Mouse (Mus musculus): ENCODE data around the gene Gpr157. TPM values are rescaled to one million over a fixed set of nuclear protein-coding genes. Genes with fewer than 3 reads are reported as not detected.

Gene Gpr157
- total and polyA plus RNA-seq, 3 experiments = 0.19 to 0.88 TPM; not detected in 1

- Histone ChIP-seq H3K27ac (ENCODE audit: control insufficient read depth, low read depth, low read length) (no peak overlapping the region), H3K9ac (ENCODE audit: control insufficient read depth, low read depth, low read length, poor library complexity, severe bottlenecking) (no peak overlapping the region), H3K36me3 (ENCODE audit: control insufficient read depth in 1 of 2, insufficient read depth in 2 of 2, low read length in 2 of 2) (no peaks in the 10 kb centered on the region), H3K9me3 (replicated peaks; ENCODE audit: insufficient read depth, low read length) (no peaks in the 10 kb centered on the region), H3K4me3 (ENCODE audit: control insufficient read depth in 1 of 2, insufficient read depth in 1 of 2, low read depth in 2 of 2, low read length in 2 of 2) (no peak overlapping the region), H3K4me1 (ENCODE audit: control insufficient read depth in 1 of 2, insufficient read depth in 2 of 2, low read length in 2 of 2) (no peaks in the 10 kb centered on the region), H3K27me3 (ENCODE audit: control insufficient read depth in 1 of 2, insufficient read depth in 2 of 2, low read length in 2 of 2) (peaks cover 4% of the 10 kb centered on the region in 2 experiments; a peak in 2 of 4 replicates), H3K79me2 (ENCODE audit: control insufficient read depth, insufficient read depth, low read length, poor library complexity) (no peaks in the 10 kb centered on the region)
- TF ChIP-seq CTCF (IDR thresholded peaks at IDR 0.05 in 2 of 3, conservative IDR thresholded peaks at IDR 0.05 in 1 of 3; ENCODE audit: control insufficient read depth in 1 of 3, insufficient read depth in 1 of 3, low read depth in 2 of 3, low read length in 3 of 3, poor library complexity in 1 of 3, severe bottlenecking in 1 of 3) (no peak), MYB (IDR thresholded peaks at IDR 0.05; ENCODE audit: low read depth, low read length) (no peak), RAD21 (IDR thresholded peaks at IDR 0.05; ENCODE audit: low read depth, low read length) (no peak), ZNF384 (IDR thresholded peaks at IDR 0.05; ENCODE audit: low read depth, low read length) (no peak), SIN3A (IDR thresholded peaks at IDR 0.05; ENCODE audit: low read length) (no peak), RCOR1 (IDR thresholded peaks at IDR 0.05; ENCODE audit: low read depth, low read length) (no peak), ZC3H11A (IDR thresholded peaks at IDR 0.05; ENCODE audit: low read depth, low read length) (no peak), MAFK (IDR thresholded peaks at IDR 0.05; ENCODE audit: borderline replicate concordance, low read depth, low read length) (no peak), NRF1 (IDR thresholded peaks at IDR 0.05; ENCODE audit: insufficient read depth, low read depth, low read length, poor library complexity, severe bottlenecking) (no peak)
- no peak for DNase-seq (ENCODE audit: low read depth, low spot score)
Observed at GRCm38 (mm10) chr4:150060469-150061170, 26.5 kb upstream of the Gpr157 start.

DNA sequence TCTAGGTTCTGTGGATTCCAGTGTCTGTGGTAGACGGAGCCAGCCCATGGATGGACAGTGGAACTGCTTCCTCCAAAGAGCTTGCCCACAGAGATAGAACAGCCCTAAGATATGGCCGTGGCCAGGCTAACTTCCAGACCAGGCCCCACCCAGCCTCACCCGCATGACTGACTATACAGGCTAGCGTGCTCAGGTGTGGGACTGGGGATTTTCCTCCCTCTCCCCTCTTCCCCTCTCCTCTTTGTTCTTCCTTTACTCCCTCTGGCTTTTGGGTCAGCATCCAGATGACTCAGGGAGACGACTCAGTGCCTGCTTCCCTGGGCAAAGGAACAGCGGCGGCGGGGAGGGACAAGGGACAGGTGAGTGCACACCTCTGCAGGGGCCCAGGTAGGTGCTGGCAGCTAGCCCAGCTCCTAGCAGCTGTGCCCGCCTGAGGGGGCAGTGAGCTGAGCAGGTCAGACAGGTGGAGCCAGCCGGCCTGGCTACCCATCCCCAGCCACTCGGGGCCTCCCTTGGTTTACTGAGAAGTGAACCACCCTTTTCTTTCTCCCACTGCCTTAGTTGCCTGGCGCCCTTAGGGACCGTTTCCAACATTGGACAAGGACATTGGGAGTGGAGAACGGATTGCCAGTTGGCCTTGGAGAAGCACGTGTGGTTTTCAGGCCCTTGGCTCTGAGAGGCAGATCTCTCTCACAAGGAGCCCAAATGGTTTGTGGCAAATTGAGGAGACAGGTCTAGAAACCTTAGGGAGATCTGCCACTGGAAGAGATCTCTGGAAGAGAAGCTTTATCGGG lies 25.5 kb upstream of the Gpr157 start:
- no peak overlapping the region for H3K9ac ChIP-seq (ENCODE audit: control insufficient read depth, low read depth, low read length, poor library complexity, severe bottlenecking)
- peaks cover 0 to 3% of the 10 kb centered on the region in 2 experiments; a peak in 1 of 4 replicates for H3K4me1 ChIP-seq (ENCODE audit: control insufficient read depth in 1 of 2, insufficient read depth in 2 of 2, low read length in 2 of 2)
- DNase-seq (ENCODE audit: low read depth, low spot score) = no peak
- peaks cover 4% of the 10 kb centered on the region in 2 experiments; a peak in 2 of 4 replicates for H3K27me3 ChIP-seq (ENCODE audit: control insufficient read depth in 1 of 2, insufficient read depth in 2 of 2, low read length in 2 of 2)
- H3K79me2 ChIP-seq (ENCODE audit: control insufficient read depth, insufficient read depth, low read length, poor library complexity) = no peaks in the 10 kb centered on the region
- no peaks in the 10 kb centered on the region for H3K9me3 ChIP-seq (replicated peaks; ENCODE audit: insufficient read depth, low read length)
- H3K4me3 ChIP-seq (ENCODE audit: control insufficient read depth in 1 of 2, insufficient read depth in 1 of 2, low read depth in 2 of 2, low read length in 2 of 2) = no peak overlapping the region
- no peaks in the 10 kb centered on the region for H3K36me3 ChIP-seq (ENCODE audit: control insufficient read depth in 1 of 2, insufficient read depth in 2 of 2, low read length in 2 of 2)
- H3K27ac ChIP-seq (ENCODE audit: control insufficient read depth, low read depth, low read length) = no peak overlapping the region
- no peak for TF ChIP-seq HCFC1 (IDR thresholded peaks at IDR 0.05; ENCODE audit: low read depth, low read length)
- TF ChIP-seq CTCF (IDR thresholded peaks at IDR 0.05 in 2 of 3, conservative IDR thresholded peaks at IDR 0.05 in 1 of 3; ENCODE audit: control insufficient read depth in 1 of 3, insufficient read depth in 1 of 3, low read depth in 2 of 3, low read length in 3 of 3, poor library complexity in 1 of 3, severe bottlenecking in 1 of 3) = no peak
- TF ChIP-seq TBP (IDR thresholded peaks at IDR 0.05; ENCODE audit: low read depth, low read length) = no peak
- no peak for TF ChIP-seq ZMIZ1 (IDR thresholded peaks at IDR 0.05; ENCODE audit: low read depth, low read length)
- no peak for TF ChIP-seq NRF1 (IDR thresholded peaks at IDR 0.05; ENCODE audit: insufficient read depth, low read depth, low read length, poor library complexity, severe bottlenecking)
- TF ChIP-seq ELF1 (IDR thresholded peaks at IDR 0.05; ENCODE audit: low read depth, low read length) = no peak
- no peak for TF ChIP-seq MAZ (IDR thresholded peaks at IDR 0.05; ENCODE audit: low read depth, low read length)
- no peak for TF ChIP-seq EP300 (IDR thresholded peaks at IDR 0.05; ENCODE audit: low read depth in 1 of 2, low read length in 2 of 2)
- no peak for TF ChIP-seq POLR2A (IDR thresholded peaks at IDR 0.05; ENCODE audit: control insufficient read depth in 1 of 2, insufficient read depth in 1 of 2, low read depth in 1 of 2, low read length in 2 of 2, poor library complexity in 1 of 2)
- TF ChIP-seq MAX (IDR thresholded peaks at IDR 0.05; ENCODE audit: low read length) = no peak
- TF ChIP-seq KAT2A (conservative IDR thresholded peaks at IDR 0.05; ENCODE audit: low read depth, low read length) = no peak
- TF ChIP-seq BHLHE40 (IDR thresholded peaks at IDR 0.05; ENCODE audit: borderline replicate concordance, low read depth, low read length) = no peak
- no peak for TF ChIP-seq UBTF (IDR thresholded peaks at IDR 0.05; ENCODE audit: borderline replicate concordance, insufficient read depth, low read depth, low read length)
- no peak for TF ChIP-seq RCOR1 (IDR thresholded peaks at IDR 0.05; ENCODE audit: low read depth, low read length)
- TF ChIP-seq ETS1 (IDR thresholded peaks at IDR 0.05; ENCODE audit: low read depth, low read length) = no peak
- no peak for TF ChIP-seq POLR2AphosphoS5 (IDR thresholded peaks at IDR 0.05; ENCODE audit: borderline replicate concordance, low read depth, low read length)
- TF ChIP-seq RAD21 (IDR thresholded peaks at IDR 0.05; ENCODE audit: low read depth, low read length) = no peak

All from MEL (cell line).